Mouse (Mus musculus) hindbrain, embryonic 16.5 days (tissue): ENCODE data around the gene Inhbe. TPM values are rescaled to one million over a fixed set of nuclear protein-coding genes. Genes with fewer than 3 reads are reported as not detected.

ENCODE experiments used
- ATAC-seq: fragments of 200-750 bp; cut with Nextera tagmentation; 2 replicates; pipeline ENCODE4 v1.8.0; 2017; ENCODE audit warnings: moderate TSS enrichment, moderate library complexity
- H3K27ac ChIP-seq: fragments of 300-500 bp; sonication (generic); 2 replicates; pipeline ENCODE4 v1.5.1; 2014; ENCODE audit warnings: low read depth, mild to moderate bottlenecking, control low read depth, low read length, moderate library complexity
- H3K27me3 ChIP-seq: fragments of 300-500 bp; sonication (generic); replicated peaks from 2 replicates; pipeline ENCODE4 v1.6.1; 2014; ENCODE audit warnings: low read length; ENCODE audit not compliant: control insufficient read depth, insufficient read depth
- H3K36me3 ChIP-seq: fragments of 300-500 bp; sonication (generic); 2 replicates; pipeline ENCODE4 v1.6.1; 2014; ENCODE audit warnings: mild to moderate bottlenecking, low read length, moderate library complexity, mixed read lengths; ENCODE audit not compliant: control insufficient read depth, insufficient read depth
- H3K4me1 ChIP-seq: fragments of 300-500 bp; sonication (generic); 2 replicates; pipeline ENCODE4 v1.6.1; 2014; ENCODE audit warnings: low read depth, low read length; ENCODE audit not compliant: control insufficient read depth, insufficient read depth
- H3K4me2 ChIP-seq: fragments of 300-500 bp; sonication (generic); 2 replicates; pipeline ENCODE4 v1.6.1; 2014; ENCODE audit warnings: mild to moderate bottlenecking, low read length, control low read depth, moderate library complexity
- H3K4me3 ChIP-seq: fragments of 300-500 bp; sonication (generic); 2 replicates; pipeline ENCODE4 v1.5.1; 2014; ENCODE audit warnings: mild to moderate bottlenecking, low read length, control low read depth, moderate library complexity
- H3K9ac ChIP-seq: fragments of 300-500 bp; sonication (generic); 2 replicates; pipeline ENCODE4 v1.6.1; 2014; ENCODE audit warnings: low read depth, mild to moderate bottlenecking, control low read depth, low read length, moderate library complexity
- H3K9me3 ChIP-seq: fragments of 300-500 bp; sonication (generic); 2 replicates; pipeline ENCODE4 v1.6.1; 2014; ENCODE audit warnings: mild to moderate bottlenecking, low read length, moderate library complexity; ENCODE audit not compliant: control insufficient read depth
- WGBS: fragments of 180-500 bp; shearing (Covaris S2); extraction: QIAGEN DNeasy Blood & Tissue Kit; methylation state at CpG from one replicate; pipeline ENCODE4 v1.1.7; 2014; 5-methylcytosine and 5-hydroxymethylcytosine counted together
- polyA plus RNA-seq: library from polyadenylated mRNA; unstranded; fragments of >200 nt; fragmentation: Nextera tagmentation; extraction: Ambion mirVana; gene quantifications from 2 replicates; pipeline ENCODE4 v1.2.1, GENCODE M21; 2015

Inhbe gene
- polyA plus RNA-seq: 0.03 and 0.09 TPM in 2 replicates

DNA sequence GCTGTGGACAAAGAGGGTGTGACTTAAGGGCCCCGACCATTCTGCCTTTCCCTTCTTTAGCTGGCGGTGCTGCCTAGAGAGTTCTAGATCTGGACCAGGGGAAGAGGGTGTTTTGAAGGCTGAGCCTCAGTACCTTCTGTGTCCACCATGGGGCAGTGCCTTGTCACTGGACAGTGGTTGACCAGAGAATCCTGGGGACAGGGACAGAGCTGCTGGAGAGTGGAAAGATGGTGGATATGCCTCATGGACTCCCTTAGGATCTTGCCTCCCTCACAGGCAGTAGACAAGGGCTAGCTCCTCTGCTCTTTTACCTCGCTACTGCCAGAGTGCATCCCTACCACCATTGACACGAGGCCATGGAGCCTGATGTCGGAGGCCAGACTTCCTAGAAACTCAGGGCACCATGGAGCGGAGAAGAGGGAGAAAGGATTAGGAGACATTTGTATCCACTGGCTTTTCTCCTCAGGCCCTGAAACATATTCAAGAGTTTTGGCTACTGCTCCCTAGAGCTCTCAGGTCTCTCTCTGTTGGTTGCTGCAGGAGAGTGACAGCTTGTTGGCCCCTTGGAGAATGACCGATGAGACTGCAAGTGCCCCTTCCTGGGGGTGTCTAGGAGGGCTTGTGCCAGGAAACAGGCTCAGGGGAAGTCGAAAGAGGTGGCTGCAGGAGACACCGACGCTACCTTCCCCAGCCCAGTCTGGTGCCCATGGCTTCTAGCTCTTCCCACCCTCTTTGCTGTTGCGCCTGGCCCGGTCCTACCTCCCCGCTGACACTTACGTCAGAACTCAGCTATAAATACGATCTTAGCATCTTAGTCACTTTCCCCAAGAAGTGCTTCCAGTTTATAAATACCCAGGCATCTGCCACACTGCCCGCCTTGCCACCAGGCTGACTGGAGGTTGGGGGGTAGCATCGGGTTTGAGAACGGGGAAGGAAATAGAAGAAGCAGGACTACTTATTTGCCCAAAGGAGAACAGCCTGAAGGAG is at the start of gene Inhbe:
Gene Inhbe (minus strand): TSS at position 503 of the 987 bp plus-strand sequence.
- no peaks in the 10 kb centered on the region for H3K4me1 ChIP-seq
- no peak within 1 kb of the TSS for H3K4me2 ChIP-seq

GRCm38 (mm10) chr10:127391774-127392173 is 37.6 kb upstream of the Inhbe start:
- Histone ChIP-seq H3K9ac (no peak overlapping the region), H3K27me3 (no peaks in the 10 kb centered on the region), H3K9me3 (no peaks in the 10 kb centered on the region), H3K4me2 (no peak overlapping the region), H3K4me1 (no peaks in the 10 kb centered on the region), H3K36me3 (peaks cover 5% of the 10 kb centered on the region; the same call in 1 of the 2 replicates), H3K4me3 (no peak overlapping the region), H3K27ac (no peak overlapping the region)
- ATAC-seq: no peak
- WGBS: 86% methylated on average over 6 of the region's 6 CpGs

More for the DNA sequence above, at the start of gene Inhbe:
- Histone ChIP-seq H3K9me3 (no peaks in the 10 kb centered on the region), H3K27ac (no peak within 1 kb of the TSS), H3K27me3 (0 out of 2 replicates have a peak, but pooled peaks cover 2% of the 10 kb centered on the region), H3K36me3 (no peaks in the 10 kb centered on the region), H3K4me3 (no peak within 1 kb of the TSS), H3K9ac (no peak within 1 kb of the TSS)
- WGBS: 87% methylated on average over 18 of the region's 18 CpGs
- no peak for ATAC-seq

DNA sequence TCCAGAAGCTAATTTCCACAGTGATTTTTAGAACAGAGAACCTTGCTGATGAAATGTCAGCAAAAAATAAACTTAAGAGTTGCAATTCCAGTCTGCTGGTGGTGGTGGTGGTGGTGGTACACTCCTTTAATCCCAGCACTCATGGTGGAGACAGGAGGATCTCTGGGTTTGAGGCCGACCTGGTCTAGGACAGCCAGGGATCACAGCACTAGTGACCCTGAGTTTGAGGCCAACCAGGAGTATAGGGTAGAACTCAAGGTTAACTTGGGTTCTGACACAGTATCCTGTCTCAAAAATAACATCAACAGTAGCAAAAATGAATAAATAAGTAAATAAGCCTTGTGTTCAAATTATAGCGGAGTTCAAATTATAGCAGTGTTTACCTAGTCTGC is 27.5 kb upstream of the Inhbe start:
- Histone ChIP-seq H3K4me2 (peak overlapping the region; percentile 84), H3K36me3 (no peaks in the 10 kb centered on the region), H3K27me3 (no peaks in the 10 kb centered on the region), H3K9me3 (no peaks in the 10 kb centered on the region), H3K9ac (no peak overlapping the region), H3K27ac (no peak overlapping the region), H3K4me3 (peak overlapping the region; percentile 76), H3K4me1 (peaks cover 12% of the 10 kb centered on the region)
- no peak for ATAC-seq
- 58% methylated on average over 2 of the region's 2 CpGs for WGBS

DNA sequence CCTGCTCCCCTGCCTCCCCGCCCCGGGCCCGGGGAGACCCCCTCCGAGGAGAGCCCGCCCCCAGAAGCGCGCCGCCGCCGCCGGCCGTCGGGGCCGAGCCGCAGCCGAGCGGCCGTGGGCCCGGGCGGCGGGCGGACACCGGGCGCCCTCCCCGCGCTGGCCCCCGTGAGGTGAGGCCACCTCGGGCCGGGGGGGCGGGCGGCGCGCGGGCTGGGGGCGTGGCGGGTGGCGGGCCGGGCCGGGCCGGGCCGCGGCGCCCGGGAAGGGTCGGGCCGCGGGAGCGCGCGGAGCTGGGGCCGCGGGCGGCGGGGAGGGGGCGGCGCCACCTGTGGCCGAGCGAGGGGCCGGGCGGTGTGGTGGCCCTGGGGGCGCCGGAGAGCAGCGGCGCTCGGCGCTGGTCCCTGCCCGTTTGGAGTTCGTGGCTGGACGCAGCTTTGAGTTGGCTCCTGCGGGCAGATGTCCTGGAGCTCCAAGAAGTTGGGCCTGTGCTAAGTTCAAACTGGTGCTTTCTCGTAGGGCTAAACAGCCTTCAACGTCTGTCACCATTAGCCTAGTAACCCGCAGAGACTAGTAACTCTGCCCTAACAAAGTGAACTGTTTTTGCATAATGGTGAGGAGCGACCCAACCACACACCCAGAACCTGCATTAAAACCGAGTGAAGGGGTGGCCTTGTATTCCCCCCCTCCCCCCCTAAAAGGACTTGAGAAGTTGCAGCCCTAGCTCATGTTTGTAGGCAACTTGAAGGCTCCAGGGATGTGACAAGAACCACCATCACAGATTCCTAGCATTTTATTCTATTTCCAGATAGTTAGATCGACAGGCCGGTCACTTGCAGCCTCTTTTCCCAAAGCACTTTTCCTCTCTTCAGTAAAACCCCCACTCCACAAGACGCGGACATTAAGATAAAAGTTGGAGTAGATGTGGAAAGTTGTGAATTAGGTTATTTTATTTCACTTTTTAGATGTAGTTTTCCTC is 26.8 kb upstream of the Inhbe start:
- no peaks in the 10 kb centered on the region for H3K9me3 ChIP-seq
- H3K4me2 ChIP-seq: peak overlapping the region; percentile 84
- H3K4me1 ChIP-seq: peaks cover 12% of the 10 kb centered on the region
- whole genome bisulfite sequencing: 3% methylated on average over 17 of the region's 79 CpGs
- peak overlapping the region; percentile 95 for H3K9ac ChIP-seq
- peak overlapping the region; percentile 76 for H3K4me3 ChIP-seq
- no peaks in the 10 kb centered on the region for H3K36me3 ChIP-seq
- H3K27ac ChIP-seq: peak overlapping the region; percentile 94
- H3K27me3 ChIP-seq: no peaks in the 10 kb centered on the region
- peak; percentile 83 for ATAC-seq

- Histone ChIP-seq H3K27me3 (no peaks in the 10 kb centered on the region), H3K36me3 (no peaks in the 10 kb centered on the region), H3K27ac (peak within 1 kb of the TSS; percentile 94), H3K4me2 (peak within 1 kb of the TSS; percentile 86), H3K4me1 (peaks cover 12% of the 10 kb centered on the region), H3K9ac (peak within 1 kb of the TSS; percentile 95), H3K4me3 (peak within 1 kb of the TSS; percentile 76), H3K9me3 (no peaks in the 10 kb centered on the region)
- WGBS: under 1% methylated on average over 33 of the region's 53 CpGs
- ATAC-seq: peak; percentile 96
Observed at GRCm38 (mm10) chr10:127380251-127380691, 26.1 kb upstream of the Inhbe start, which contains the start of gene R3hdm2. TSS of gene R3hdm2 (plus strand) at chr10:127380327.

- H3K27ac ChIP-seq: peak overlapping the region; percentile 94
- no peak for ATAC-seq
- H3K27me3 ChIP-seq: no peaks in the 10 kb centered on the region
- peak overlapping the region; percentile 86 for H3K4me2 ChIP-seq
- 85% methylated on average over 8 of the region's 8 CpGs for WGBS
- no peaks in the 10 kb centered on the region for H3K9me3 ChIP-seq
- H3K36me3 ChIP-seq: no peaks in the 10 kb centered on the region
- peaks cover 12% of the 10 kb centered on the region for H3K4me1 ChIP-seq
- H3K4me3 ChIP-seq: peak overlapping the region; percentile 76
- peak overlapping the region; percentile 95 for H3K9ac ChIP-seq
Observed at GRCm38 (mm10) chr10:127379654-127380053, 25.4 kb upstream of the Inhbe start.

GRCm38 (mm10) chr10:127377700-127378099 is 23.5 kb upstream of the Inhbe start:
- Histone ChIP-seq H3K27me3 (no peaks in the 10 kb centered on the region), H3K4me1 (peaks cover 12% of the 10 kb centered on the region), H3K9me3 (no peaks in the 10 kb centered on the region), H3K36me3 (no peaks in the 10 kb centered on the region), H3K27ac (no peak overlapping the region), H3K9ac (no peak overlapping the region), H3K4me3 (no peak overlapping the region), H3K4me2 (no peak overlapping the region)
- WGBS: 87% methylated on average over 3 of the region's 3 CpGs
- ATAC-seq: no peak

DNA sequence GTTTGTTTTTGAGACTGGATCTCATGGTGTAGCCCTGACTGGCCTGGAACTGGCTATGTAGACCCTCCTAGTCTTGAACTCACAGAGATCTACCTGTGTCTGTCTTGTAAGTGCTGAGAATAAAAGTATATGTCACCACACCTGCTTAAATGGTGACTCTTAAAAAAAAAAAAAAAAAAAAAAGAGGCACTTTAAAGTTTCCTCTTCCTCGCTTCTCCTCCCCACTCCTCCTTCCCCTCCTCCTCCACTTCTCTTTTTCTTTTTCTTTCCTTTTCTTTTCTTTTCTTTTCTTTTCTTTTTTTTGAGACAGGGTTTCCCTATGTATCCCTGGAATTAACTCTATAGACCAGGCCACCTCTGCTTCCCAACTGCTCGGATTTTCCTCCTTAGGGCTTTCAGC is 16.8 kb upstream of the Inhbe start:
- H3K4me3 ChIP-seq: no peak overlapping the region
- H3K27ac ChIP-seq: no peak overlapping the region
- ATAC-seq: no peak
- no peaks in the 10 kb centered on the region for H3K36me3 ChIP-seq
- no peaks in the 10 kb centered on the region for H3K9me3 ChIP-seq
- 52% methylated on average over 2 of the region's 2 CpGs for WGBS
- no peak overlapping the region for H3K4me2 ChIP-seq
- no peak overlapping the region for H3K9ac ChIP-seq
- H3K27me3 ChIP-seq: no peaks in the 10 kb centered on the region
- H3K4me1 ChIP-seq: no peaks in the 10 kb centered on the region
